Mouse (Mus musculus): ENCODE measurements around the gene Zfp609.
A peak's percentile ranks its signal among the peaks of the same experiment; 100 is the strongest.

Zfp609 gene

GRCm38 (mm10) chr9:65771011-65771664 lies 56.2 kb downstream of the Zfp609 start:
- DNase-seq (ENCODE audit: extremely low spot score), result no peak

- DNase-seq (ENCODE audit: extremely low spot score), result no peak
Measured at GRCm38 (mm10) chr9:65762728-65763127, 64.6 kb downstream of the Zfp609 start.

GRCm38 (mm10) chr9:65759992-65760391 lies 67.4 kb downstream of the Zfp609 start:
- no peak for DNase-seq (ENCODE audit: extremely low spot score)

GRCm38 (mm10) chr9:65759256-65759655 lies 68.1 kb downstream of the Zfp609 start:
- no peak for DNase-seq (ENCODE audit: extremely low spot score)

- no peak for DNase-seq (ENCODE audit: extremely low spot score)
Measured at GRCm38 (mm10) chr9:65757826-65758225, 69.5 kb downstream of the Zfp609 start.

GRCm38 (mm10) chr9:65755673-65756375 lies 71.5 kb downstream of the Zfp609 start:
- no peak for DNase-seq (ENCODE audit: extremely low spot score)

- no peak for DNase-seq (ENCODE audit: extremely low spot score)
Measured at GRCm38 (mm10) chr9:65755164-65755563, 72.2 kb downstream of the Zfp609 start.

- no peak for DNase-seq (ENCODE audit: extremely low spot score)
Measured at GRCm38 (mm10) chr9:65752632-65753031, 74.7 kb downstream of the Zfp609 start.

GRCm38 (mm10) chr9:65751906-65752305 lies 75.5 kb downstream of the Zfp609 start:
- DNase-seq (ENCODE audit: extremely low spot score), result no peak

- no peak for DNase-seq (ENCODE audit: extremely low spot score)
Measured at GRCm38 (mm10) chr9:65748102-65748501, 79.3 kb downstream of the Zfp609 start.

GRCm38 (mm10) chr9:65746479-65746878 lies 80.9 kb downstream of the Zfp609 start:
- no peak for DNase-seq (ENCODE audit: extremely low spot score)

GRCm38 (mm10) chr9:65745456-65745855 lies 81.9 kb downstream of the Zfp609 start:
- DNase-seq (ENCODE audit: extremely low spot score), result no peak

GRCm38 (mm10) chr9:65744171-65745082 lies 82.9 kb downstream of the Zfp609 start:
- DNase-seq (ENCODE audit: extremely low spot score), result peak; percentile 52

- DNase-seq (ENCODE audit: extremely low spot score), result no peak
Measured at GRCm38 (mm10) chr9:65743809-65744170, 83.6 kb downstream of the Zfp609 start.

- DNase-seq (ENCODE audit: extremely low spot score), result no peak
Measured at GRCm38 (mm10) chr9:65743322-65743721, 84.0 kb downstream of the Zfp609 start.

- no peak for DNase-seq (ENCODE audit: extremely low spot score)
Measured at GRCm38 (mm10) chr9:65742777-65743176, 84.6 kb downstream of the Zfp609 start.

GRCm38 (mm10) chr9:65741066-65741852 lies 86.1 kb downstream of the Zfp609 start:
- DNase-seq (ENCODE audit: extremely low spot score), result no peak

- no peak for DNase-seq (ENCODE audit: extremely low spot score)
Measured at GRCm38 (mm10) chr9:65734931-65735330, 92.4 kb downstream of the Zfp609 start.

- no peak for DNase-seq (ENCODE audit: extremely low spot score)
Measured at GRCm38 (mm10) chr9:65728588-65728987, 98.8 kb downstream of the Zfp609 start.

- no peak for DNase-seq (ENCODE audit: extremely low spot score)
Measured at GRCm38 (mm10) chr9:65727491-65727890, 99.9 kb downstream of the Zfp609 start.

GRCm38 (mm10) chr9:65726431-65726830 lies 100.9 kb downstream of the Zfp609 start:
- no peak for DNase-seq (ENCODE audit: extremely low spot score)

- DNase-seq (ENCODE audit: extremely low spot score), result no peak
Measured at GRCm38 (mm10) chr9:65725291-65725622, 102.1 kb downstream of the Zfp609 start.

All from embryo, embryonic 9.5 days (tissue).